Mouse (Mus musculus): ENCODE measurements around the gene Tmem110. TPM values are rescaled to one million over a fixed set of nuclear protein-coding genes. Genes with fewer than 3 reads are reported as not detected.

Gene Tmem110
- polyA plus RNA-seq, 1 experiment from 2014 or later: 16.0 TPM

DNA sequence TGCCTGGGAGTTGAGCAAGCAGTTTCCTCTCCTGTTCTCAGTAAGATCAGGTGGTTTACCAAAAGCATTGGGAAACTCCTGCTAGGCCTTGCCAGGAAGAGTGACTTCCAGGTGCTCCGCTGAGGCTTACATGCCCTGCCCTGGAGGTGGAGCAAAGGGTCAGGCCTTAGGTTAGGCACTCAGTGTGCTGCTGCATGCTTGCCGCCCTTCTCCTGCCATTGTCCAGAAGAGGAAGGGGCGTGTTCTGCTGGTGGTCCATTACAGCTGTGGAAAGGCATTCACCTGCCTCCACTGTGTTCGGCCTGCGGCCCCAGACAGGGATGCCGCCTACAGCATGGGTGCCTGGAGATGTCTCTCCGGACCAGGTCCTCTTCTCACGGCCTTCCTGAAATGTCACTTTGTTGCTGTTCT lies 44.0 kb downstream of the Tmem110 start:
- H3K4me3 ChIP-seq (ENCODE audit: low read depth, low read length): no peak overlapping the region
- H3K4me2 ChIP-seq: no peak overlapping the region
- no peaks in the 10 kb centered on the region for H3K9me3 ChIP-seq (replicated peaks; ENCODE audit: control insufficient read depth, low read length)
- no peak for ATAC-seq (replicated peaks; ENCODE audit: insufficient number of reproducible peaks, low FRiP score, low TSS enrichment)
- 77% methylated on average over 8 of the region's 8 CpGs for WGBS (ENCODE audit: insufficient replicate concordance)
- no peaks in the 10 kb centered on the region; the same call in 1 of the 2 replicates for H3K36me3 ChIP-seq (ENCODE audit: control insufficient read depth, insufficient read depth, low read length)
- H3K9ac ChIP-seq (ENCODE audit: low read depth, low read length): 0 out of 2 replicates have a peak overlapping the region, but pooled peaks have one; percentile 39
- H3K4me1 ChIP-seq (ENCODE audit: control insufficient read depth, insufficient read depth, low read length): peaks cover 26% of the 10 kb centered on the region
- H3K27me3 ChIP-seq (ENCODE audit: control insufficient read depth, insufficient read depth, low read length): no peaks in the 10 kb centered on the region
- H3K27ac ChIP-seq (ENCODE audit: low read depth, low read length): peak overlapping the region; percentile 70

DNA sequence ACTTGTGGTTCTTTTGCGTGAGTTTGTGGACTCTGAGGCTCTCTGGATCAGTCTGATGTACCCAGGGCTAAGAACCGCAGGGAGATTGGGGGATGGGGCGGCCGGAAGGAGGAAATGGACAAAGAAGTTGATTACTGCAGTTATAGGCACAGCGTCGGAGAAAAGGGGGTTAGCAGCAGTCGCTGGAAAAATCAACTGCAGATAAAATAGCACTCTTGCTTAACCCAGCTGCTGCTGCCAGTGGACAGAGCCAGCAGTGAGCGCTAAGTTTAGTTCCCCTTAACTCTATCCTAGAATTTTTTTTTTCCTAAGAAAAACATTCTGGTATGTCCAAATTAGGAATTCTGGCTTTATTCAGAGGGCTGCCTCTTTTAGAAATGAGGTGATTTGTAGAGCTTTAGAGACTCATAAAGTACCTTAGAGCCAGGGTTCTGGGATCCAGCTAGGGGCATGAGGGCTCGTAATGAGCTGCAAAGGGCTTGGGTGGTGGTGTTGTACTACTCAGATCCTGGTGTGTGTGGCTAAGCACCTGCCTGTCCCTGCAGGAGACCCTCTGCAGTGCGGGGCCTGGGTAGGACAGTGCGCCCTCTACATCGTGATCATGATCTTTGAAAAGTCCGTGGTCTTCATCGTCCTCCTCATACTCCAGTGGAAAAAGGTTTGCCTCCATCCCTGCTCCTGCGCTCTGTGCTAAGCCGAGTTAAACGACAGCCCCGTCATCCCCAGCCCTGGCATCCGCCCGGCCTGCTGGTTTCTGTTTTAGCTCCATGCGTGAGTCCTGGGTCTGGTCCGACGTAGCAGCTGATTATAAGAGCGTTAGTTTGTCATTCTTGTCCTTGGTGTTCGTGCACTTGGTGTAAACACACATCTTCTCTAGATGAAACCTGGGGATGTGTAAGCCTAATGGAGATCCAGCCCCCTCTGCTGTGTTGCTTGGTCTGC lies 45.1 kb downstream of the Tmem110 start:
- Histone ChIP-seq H3K27ac (ENCODE audit: low read depth, low read length) (peak overlapping the region; percentile 71), H3K9ac (ENCODE audit: low read depth, low read length) (no peak overlapping the region), H3K27me3 (ENCODE audit: control insufficient read depth, insufficient read depth, low read length) (no peaks in the 10 kb centered on the region), H3K36me3 (ENCODE audit: control insufficient read depth, insufficient read depth, low read length) (no peaks in the 10 kb centered on the region), H3K4me3 (ENCODE audit: low read depth, low read length) (no peak overlapping the region), H3K9me3 (replicated peaks; ENCODE audit: control insufficient read depth, low read length) (no peaks in the 10 kb centered on the region), H3K4me1 (ENCODE audit: control insufficient read depth, insufficient read depth, low read length) (peaks cover 29% of the 10 kb centered on the region), H3K4me2 (no peak overlapping the region)
- 62% methylated on average over 25 of the region's 25 CpGs for WGBS (ENCODE audit: insufficient replicate concordance)
- 0 out of 2 replicates have a peak, but pooled peaks have one; percentile 45 for ATAC-seq (replicated peaks; ENCODE audit: insufficient number of reproducible peaks, low FRiP score, low TSS enrichment)

DNA sequence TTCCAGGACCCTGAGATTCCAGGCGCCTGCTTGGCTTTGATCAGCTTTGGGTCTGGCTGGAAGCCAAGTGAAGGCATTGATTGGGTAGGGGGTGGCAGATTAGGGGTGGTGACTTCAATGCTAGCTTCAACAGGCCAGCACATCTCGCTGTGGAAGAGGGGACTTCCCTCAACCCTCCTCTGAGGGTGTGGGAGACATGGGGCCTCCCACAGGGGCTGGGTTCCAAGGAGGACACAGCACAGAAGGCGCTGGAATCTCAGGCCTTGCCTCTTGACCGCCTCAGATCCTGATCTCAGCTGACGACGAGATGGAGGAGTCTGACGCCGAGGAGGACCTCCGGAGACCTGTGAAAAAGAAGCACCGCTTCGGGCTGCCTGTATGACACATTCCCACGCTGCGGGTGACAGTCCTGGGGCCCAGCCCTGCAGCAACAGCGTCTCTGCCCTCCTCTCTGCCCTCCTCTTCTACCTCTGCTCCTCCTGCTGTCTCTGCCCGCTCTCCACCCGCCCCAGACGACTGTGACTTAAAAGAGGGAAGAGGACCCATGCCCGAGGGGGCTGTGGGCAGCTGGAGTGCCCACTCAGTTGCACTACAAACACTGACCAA lies 48.8 kb downstream of the Tmem110 start:
- H3K4me2 ChIP-seq: no peak overlapping the region
- no peaks in the 10 kb centered on the region for H3K27me3 ChIP-seq (ENCODE audit: control insufficient read depth, insufficient read depth, low read length)
- H3K4me3 ChIP-seq (ENCODE audit: low read depth, low read length): no peak overlapping the region
- H3K9me3 ChIP-seq (replicated peaks; ENCODE audit: control insufficient read depth, low read length): no peaks in the 10 kb centered on the region
- 53% methylated on average over 18 of the region's 18 CpGs for WGBS (ENCODE audit: insufficient replicate concordance)
- peak overlapping the region; percentile 24; the same call in 1 of the 2 replicates for H3K9ac ChIP-seq (ENCODE audit: low read depth, low read length)
- no peaks in the 10 kb centered on the region for H3K36me3 ChIP-seq (ENCODE audit: control insufficient read depth, insufficient read depth, low read length)
- no peak overlapping the region for H3K27ac ChIP-seq (ENCODE audit: low read depth, low read length)
- H3K4me1 ChIP-seq (ENCODE audit: control insufficient read depth, insufficient read depth, low read length): peaks cover 32% of the 10 kb centered on the region
- ATAC-seq (replicated peaks; ENCODE audit: insufficient number of reproducible peaks, low FRiP score, low TSS enrichment): no peak

DNA sequence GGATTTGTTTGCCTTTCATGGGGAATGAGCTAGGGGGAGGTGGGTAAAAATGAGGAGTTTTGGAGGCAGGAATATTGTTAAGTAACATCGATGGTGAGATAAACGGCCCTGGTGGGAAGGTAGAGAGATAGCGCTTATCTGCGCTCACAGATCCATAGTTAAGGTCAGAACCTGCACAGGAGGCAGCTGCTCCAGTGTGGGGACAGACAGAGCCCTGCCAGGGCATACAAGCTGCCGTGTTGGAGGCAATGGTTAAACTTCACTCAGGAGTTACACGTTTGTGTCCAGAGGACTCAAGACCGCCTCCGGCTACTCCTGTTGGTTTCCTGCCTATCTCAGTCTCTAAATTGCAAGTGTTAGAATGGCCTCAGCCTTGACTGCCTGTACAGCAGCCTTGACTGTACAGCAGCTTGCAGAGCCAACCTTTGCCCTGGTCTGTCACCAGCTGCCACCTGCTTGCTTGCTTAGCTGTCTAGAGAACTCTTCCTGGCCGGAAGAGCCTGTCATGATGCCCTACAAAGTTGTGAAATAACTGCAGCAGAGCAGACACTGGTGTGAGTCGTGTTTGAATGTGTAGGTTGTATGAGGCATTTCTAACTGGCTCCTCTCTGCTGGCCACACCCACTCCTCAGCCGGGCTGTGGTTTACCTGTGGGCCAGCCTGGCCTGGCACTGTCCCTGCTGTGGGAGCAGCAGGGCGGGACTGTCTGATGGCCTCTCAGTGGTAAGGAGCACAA lies 49.9 kb downstream of the Tmem110 start:
- 73% methylated on average over 12 of the region's 12 CpGs for WGBS (ENCODE audit: insufficient replicate concordance)
- Histone ChIP-seq H3K27ac (ENCODE audit: low read depth, low read length) (no peak overlapping the region), H3K4me1 (ENCODE audit: control insufficient read depth, insufficient read depth, low read length) (peaks cover 32% of the 10 kb centered on the region)

DNA sequence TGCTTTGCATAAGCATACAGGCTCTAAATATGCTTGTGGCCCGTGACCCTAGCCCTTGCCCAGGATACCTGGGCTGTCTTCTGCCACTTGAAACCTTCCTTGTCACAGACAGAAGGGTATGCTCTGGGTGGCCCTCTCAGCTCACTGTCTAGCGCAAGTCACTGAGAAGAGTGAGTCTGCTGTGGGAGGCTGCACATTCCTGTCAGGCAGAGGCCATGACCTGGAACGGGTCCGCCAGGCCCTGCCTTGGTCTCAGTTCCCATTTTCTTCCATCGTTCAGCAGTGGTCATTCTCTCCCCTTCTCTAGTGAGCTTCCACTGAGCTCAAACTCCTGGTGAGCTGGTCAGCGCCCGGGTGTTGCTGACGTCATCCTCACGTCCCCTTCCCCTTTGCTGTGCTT lies 50.6 kb downstream of the Tmem110 start:
- Histone ChIP-seq H3K4me1 (ENCODE audit: control insufficient read depth, insufficient read depth, low read length) (peaks cover 26% of the 10 kb centered on the region), H3K4me3 (ENCODE audit: low read depth, low read length) (no peak overlapping the region), H3K27me3 (ENCODE audit: control insufficient read depth, insufficient read depth, low read length) (no peaks in the 10 kb centered on the region), H3K9me3 (replicated peaks; ENCODE audit: control insufficient read depth, low read length) (no peaks in the 10 kb centered on the region), H3K9ac (ENCODE audit: low read depth, low read length) (no peak overlapping the region), H3K4me2 (no peak overlapping the region), H3K36me3 (ENCODE audit: control insufficient read depth, insufficient read depth, low read length) (no peaks in the 10 kb centered on the region), H3K27ac (ENCODE audit: low read depth, low read length) (no peak overlapping the region)
- ATAC-seq (replicated peaks; ENCODE audit: insufficient number of reproducible peaks, low FRiP score, low TSS enrichment): no peak
- WGBS (ENCODE audit: insufficient replicate concordance): 72% methylated on average over 9 of the region's 9 CpGs

More for the DNA sequence above, 49.9 kb downstream of the Tmem110 start:
- no peak overlapping the region for H3K9ac ChIP-seq (ENCODE audit: low read depth, low read length)
- no peaks in the 10 kb centered on the region for H3K27me3 ChIP-seq (ENCODE audit: control insufficient read depth, insufficient read depth, low read length)
- H3K9me3 ChIP-seq (replicated peaks; ENCODE audit: control insufficient read depth, low read length): no peaks in the 10 kb centered on the region
- no peak overlapping the region for H3K4me3 ChIP-seq (ENCODE audit: low read depth, low read length)
- no peak overlapping the region for H3K4me2 ChIP-seq
- H3K36me3 ChIP-seq (ENCODE audit: control insufficient read depth, insufficient read depth, low read length): no peaks in the 10 kb centered on the region
- no peak for ATAC-seq (replicated peaks; ENCODE audit: insufficient number of reproducible peaks, low FRiP score, low TSS enrichment)

DNA sequence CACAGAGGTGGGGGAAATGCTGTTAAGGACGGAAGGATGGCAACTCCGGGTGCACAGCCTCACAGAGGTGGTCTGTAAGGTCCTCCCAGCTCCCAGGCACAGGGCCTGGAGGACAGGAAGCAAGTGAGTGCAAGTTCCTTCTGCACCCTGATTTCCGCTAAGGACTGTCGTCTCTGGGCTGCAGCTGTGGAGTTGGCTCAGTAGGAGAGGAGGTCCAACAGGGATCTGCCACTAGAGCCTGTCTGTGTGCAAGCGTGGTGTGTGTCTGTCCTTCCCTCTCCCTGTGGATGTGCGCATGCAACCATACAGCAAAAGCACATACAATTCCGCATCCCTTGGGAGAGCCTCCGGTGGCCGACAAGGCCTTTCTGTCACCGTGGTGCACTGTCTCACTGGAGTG lies 51.1 kb downstream of the Tmem110 start:
- H3K9ac ChIP-seq (ENCODE audit: low read depth, low read length): no peak overlapping the region
- no peak overlapping the region for H3K27ac ChIP-seq (ENCODE audit: low read depth, low read length)
- H3K27me3 ChIP-seq (ENCODE audit: control insufficient read depth, insufficient read depth, low read length): no peaks in the 10 kb centered on the region
- peaks cover 23% of the 10 kb centered on the region for H3K4me1 ChIP-seq (ENCODE audit: control insufficient read depth, insufficient read depth, low read length)
- no peak overlapping the region for H3K4me3 ChIP-seq (ENCODE audit: low read depth, low read length)
- ATAC-seq (replicated peaks; ENCODE audit: insufficient number of reproducible peaks, low FRiP score, low TSS enrichment): no peak
- no peak overlapping the region for H3K4me2 ChIP-seq
- WGBS (ENCODE audit: insufficient replicate concordance): 80% methylated on average over 10 of the region's 10 CpGs
- H3K9me3 ChIP-seq (replicated peaks; ENCODE audit: control insufficient read depth, low read length): no peaks in the 10 kb centered on the region
- H3K36me3 ChIP-seq (ENCODE audit: control insufficient read depth, insufficient read depth, low read length): no peaks in the 10 kb centered on the region

DNA sequence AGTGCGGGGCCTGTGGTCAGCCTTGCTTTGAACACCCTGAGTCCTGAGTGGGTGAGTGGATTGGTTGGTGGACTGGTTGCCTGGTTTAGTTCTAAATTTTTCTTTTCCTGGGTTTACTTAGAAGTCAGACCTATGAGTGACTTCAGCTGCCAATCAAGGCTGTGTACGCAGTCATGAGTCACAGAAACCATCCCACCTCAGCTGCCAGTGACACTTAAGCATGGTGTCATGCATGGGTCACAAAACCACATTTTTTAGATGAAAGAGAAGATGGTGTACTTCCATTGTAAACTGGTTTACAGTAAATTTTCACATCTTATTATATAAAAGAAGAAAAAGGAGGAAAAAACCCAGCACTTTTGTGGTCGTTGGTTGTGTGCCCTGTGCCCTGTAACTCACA lies 52.4 kb downstream of the Tmem110 start:
- no peak for ATAC-seq (replicated peaks; ENCODE audit: insufficient number of reproducible peaks, low FRiP score, low TSS enrichment)
- no peak overlapping the region for H3K9ac ChIP-seq (ENCODE audit: low read depth, low read length)
- no peak overlapping the region for H3K4me3 ChIP-seq (ENCODE audit: low read depth, low read length)
- H3K9me3 ChIP-seq (replicated peaks; ENCODE audit: control insufficient read depth, low read length): no peaks in the 10 kb centered on the region
- no peaks in the 10 kb centered on the region for H3K36me3 ChIP-seq (ENCODE audit: control insufficient read depth, insufficient read depth, low read length)
- H3K4me1 ChIP-seq (ENCODE audit: control insufficient read depth, insufficient read depth, low read length): peaks cover 23% of the 10 kb centered on the region
- H3K27me3 ChIP-seq (ENCODE audit: control insufficient read depth, insufficient read depth, low read length): no peaks in the 10 kb centered on the region
- H3K27ac ChIP-seq (ENCODE audit: low read depth, low read length): no peak overlapping the region
- 87% methylated on average over 3 of the region's 3 CpGs for WGBS (ENCODE audit: insufficient replicate concordance)
- H3K4me2 ChIP-seq: no peak overlapping the region

DNA sequence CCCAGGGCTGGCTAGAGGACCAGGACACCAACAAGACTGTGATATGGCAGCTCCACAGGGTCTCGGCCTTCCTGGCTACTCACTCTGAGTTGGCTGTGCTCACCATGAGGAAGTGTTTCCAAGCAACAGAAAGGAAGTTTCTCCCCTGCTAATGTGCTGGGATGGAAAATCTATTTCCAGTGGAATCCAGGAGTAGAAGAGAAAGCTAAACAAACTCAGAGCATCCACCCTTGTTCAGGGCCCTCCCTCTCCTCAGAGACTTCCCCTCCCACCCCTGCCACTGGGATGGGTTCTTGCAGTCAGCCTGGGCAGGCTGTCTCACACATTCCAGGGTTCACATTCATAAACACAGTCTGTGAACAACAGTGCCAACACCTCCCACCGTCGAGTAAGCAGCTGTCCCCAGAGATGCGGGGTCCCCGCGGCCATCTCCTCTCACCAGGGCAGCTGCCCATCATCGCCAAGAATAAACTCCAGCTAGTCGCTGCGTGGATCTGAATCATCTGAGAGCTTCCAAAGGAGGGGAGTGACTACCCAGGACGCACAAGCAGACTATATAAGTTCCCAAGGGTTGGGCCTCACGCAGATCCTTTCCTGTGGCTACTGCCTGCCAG lies 53.7 kb downstream of the Tmem110 start, which contains the start of gene Mustn1:
Gene Mustn1, plus strand, starts transcription at position 243 of the 614 bp plus-strand sequence.
- H3K36me3 ChIP-seq (ENCODE audit: control insufficient read depth, insufficient read depth, low read length): no peaks in the 10 kb centered on the region
- no peak for ATAC-seq (replicated peaks; ENCODE audit: insufficient number of reproducible peaks, low FRiP score, low TSS enrichment)
- H3K4me1 ChIP-seq (ENCODE audit: control insufficient read depth, insufficient read depth, low read length): peaks cover 18% of the 10 kb centered on the region
- no peaks in the 10 kb centered on the region for H3K27me3 ChIP-seq (ENCODE audit: control insufficient read depth, insufficient read depth, low read length)
- peak within 1 kb of the TSS; percentile 78 for H3K27ac ChIP-seq (ENCODE audit: low read depth, low read length)
- WGBS (ENCODE audit: insufficient replicate concordance): 52% methylated on average over 11 of the region's 11 CpGs
- H3K9me3 ChIP-seq (replicated peaks; ENCODE audit: control insufficient read depth, low read length): no peaks in the 10 kb centered on the region
- H3K4me3 ChIP-seq (ENCODE audit: low read depth, low read length): no peak within 1 kb of the TSS
- no peak within 1 kb of the TSS for H3K4me2 ChIP-seq
- H3K9ac ChIP-seq (ENCODE audit: low read depth, low read length): no peak within 1 kb of the TSS

Data from heart, embryonic 11.5 days (tissue).